Mouse (Mus musculus) CH12.LX (cell line): ENCODE data around the gene Atoh7. TPM values are rescaled to one million over a fixed set of nuclear protein-coding genes. Genes with fewer than 3 reads are reported as not detected.

Experiments used
- DNase-seq: peaks from one replicate; pipeline ENCODE4 v3.0.0-alpha.2; 2013; ENCODE audit errors: extremely low read depth
- H3K27ac ChIP-seq: 2 replicates; pipeline ENCODE4 v1.5.1; 2012; ENCODE audit warnings: low read depth, mild to moderate bottlenecking, control low read depth, moderate library complexity; ENCODE audit not compliant: insufficient read depth
- H3K27me3 ChIP-seq: replicated peaks from 2 replicates; pipeline ENCODE3; 2012; ENCODE audit warnings: inconsistent platforms
- H3K36me3 ChIP-seq, 2 experiments: replicated peaks in 1 of 2; 2 replicates each; pipeline versions ENCODE3 to v1.6.1; 2012; ENCODE audit warnings: inconsistent platforms in 1 of 2, low read length in 1 of 2, mild to moderate bottlenecking in 1 of 2, mixed read lengths in 1 of 2, moderate library complexity in 1 of 2; ENCODE audit not compliant: control insufficient read depth in 1 of 2, insufficient read depth in 1 of 2
- H3K4me1 ChIP-seq, 2 experiments: 2 replicates each; pipeline ENCODE4 v1.6.1; 2012; ENCODE audit warnings: inconsistent platforms in 1 of 2, moderate library complexity in 1 of 2; ENCODE audit not compliant: insufficient read depth in 2 of 2, control insufficient read depth in 1 of 2
- H3K4me2 ChIP-seq: 2 replicates; pipeline ENCODE4 v1.6.1; 2012; ENCODE audit warnings: low read depth, mild to moderate bottlenecking, control low read depth; ENCODE audit not compliant: poor library complexity, insufficient read depth, severe bottlenecking
- H3K4me3 ChIP-seq, 3 experiments: fragments of 150-350 bp in 1 of 3; sonication (generic) in 1 of 3; replicated peaks in 1 of 3; 2 replicates each; pipeline versions ENCODE3 to v1.5.1; 2011 to 2012; ENCODE audit warnings: low read depth in 2 of 3, low read length in 2 of 3, mild to moderate bottlenecking in 2 of 3, moderate library complexity in 2 of 3, control low read depth in 1 of 3, improper control_type of control experiment in 1 of 3, inconsistent platforms in 1 of 3, mixed read lengths in 1 of 3; ENCODE audit not compliant: poor library complexity in 1 of 3
- H3K79me2 ChIP-seq: replicated peaks from 2 replicates; pipeline ENCODE4 v1.6.1; 2012; ENCODE audit warnings: mild to moderate bottlenecking, moderate library complexity; ENCODE audit not compliant: control insufficient read depth, poor library complexity, insufficient read depth, severe bottlenecking; ENCODE audit errors: extremely low read depth
- H3K9ac ChIP-seq: 2 replicates; pipeline ENCODE4 v1.6.1; 2012; ENCODE audit warnings: low read depth, mild to moderate bottlenecking, control low read depth, moderate library complexity; ENCODE audit not compliant: insufficient read depth
- H3K9me3 ChIP-seq: replicated peaks from 2 replicates; pipeline ENCODE3; 2012; ENCODE audit warnings: low read length, inconsistent platforms, mixed read lengths
- BHLHE40 ChIP-seq: IDR thresholded peaks from 2 replicates; pipeline ENCODE4 v1.6.1; 2011; ENCODE audit warnings: mild to moderate bottlenecking, low read depth, low read length, improper control_type of control experiment
- CHD2 ChIP-seq: IDR thresholded peaks from 2 replicates; pipeline ENCODE4 v1.6.1; 2011; ENCODE audit warnings: low read length, improper control_type of control experiment
- E2F4 ChIP-seq: IDR thresholded peaks from 2 replicates; pipeline ENCODE4 v1.6.1; 2011; ENCODE audit warnings: low read depth, low read length, improper control_type of control experiment; ENCODE audit not compliant: insufficient replicate concordance
- ELF1 ChIP-seq: IDR thresholded peaks from 2 replicates; pipeline ENCODE4 v1.6.1; 2014; ENCODE audit warnings: low read depth, mild to moderate bottlenecking, inconsistent platforms, low read length, improper control_type of control experiment
- EP300 ChIP-seq: IDR thresholded peaks from 2 replicates; pipeline ENCODE4 v1.6.1; 2011; ENCODE audit warnings: low read length, improper control_type of control experiment
- ETS1 ChIP-seq: conservative IDR thresholded peaks from 2 replicates; pipeline ENCODE4 v1.6.1; 2012; ENCODE audit warnings: low read depth, mild to moderate bottlenecking, inconsistent platforms, low read length, improper control_type of control experiment, moderate library complexity
- GABPA ChIP-seq: IDR thresholded peaks from 2 replicates; pipeline ENCODE4 v1.6.1; 2012; ENCODE audit warnings: low read depth, low read length, improper control_type of control experiment, inconsistent platforms; ENCODE audit not compliant: insufficient replicate concordance
- IRF4 ChIP-seq: IDR thresholded peaks from 2 replicates; pipeline ENCODE4 v1.6.1; 2014; ENCODE audit warnings: low read depth, mild to moderate bottlenecking, inconsistent platforms, low read length, improper control_type of control experiment
- MAFK ChIP-seq: IDR thresholded peaks from 2 replicates; pipeline ENCODE4 v1.6.1; 2011; ENCODE audit warnings: low read length, improper control_type of control experiment; ENCODE audit not compliant: insufficient replicate concordance
- MAZ ChIP-seq: IDR thresholded peaks from 2 replicates; pipeline ENCODE4 v1.6.1; 2012; ENCODE audit warnings: low read depth, mild to moderate bottlenecking, inconsistent platforms, low read length, improper control_type of control experiment, moderate library complexity
- MEF2A ChIP-seq: IDR thresholded peaks from 2 replicates; pipeline ENCODE4 v1.6.1; 2014; ENCODE audit warnings: low read depth, mild to moderate bottlenecking, inconsistent platforms, low read length, improper control_type of control experiment, borderline replicate concordance
- MYC ChIP-seq: IDR thresholded peaks from 2 replicates; pipeline ENCODE4 v1.6.1; 2011; ENCODE audit warnings: low read depth, mild to moderate bottlenecking, improper control_type of control experiment, low read length
- NELFE ChIP-seq: IDR thresholded peaks from 2 replicates; pipeline ENCODE4 v1.6.1; 2011; ENCODE audit warnings: low read depth, low read length, improper control_type of control experiment
- NRF1 ChIP-seq: IDR thresholded peaks from 2 replicates; pipeline ENCODE4 v1.6.1; 2014; ENCODE audit warnings: low read depth, mild to moderate bottlenecking, inconsistent platforms, low read length, improper control_type of control experiment, moderate library complexity
- PAX5 ChIP-seq: IDR thresholded peaks from 2 replicates; pipeline ENCODE4 v1.6.1; 2012; ENCODE audit warnings: low read length, inconsistent platforms, mixed read lengths
- POLR2AphosphoS2 ChIP-seq: IDR thresholded peaks from 2 replicates; pipeline ENCODE4 v1.6.1; 2011; ENCODE audit warnings: low read depth, low read length, improper control_type of control experiment
- RAD21 ChIP-seq: IDR thresholded peaks from 2 replicates; pipeline ENCODE4 v1.6.1; 2011; ENCODE audit warnings: low read depth, mild to moderate bottlenecking, low read length, improper control_type of control experiment, moderate library complexity
- RCOR1 ChIP-seq: conservative IDR thresholded peaks from 2 replicates; pipeline ENCODE4 v1.6.1; 2012; ENCODE audit warnings: low read depth, mild to moderate bottlenecking, inconsistent platforms, low read length, improper control_type of control experiment
- SMC3 ChIP-seq: IDR thresholded peaks from 2 replicates; pipeline ENCODE4 v1.6.1; 2011; ENCODE audit warnings: low read depth, low read length, improper control_type of control experiment
- UBTF ChIP-seq: IDR thresholded peaks from 2 replicates; pipeline ENCODE4 v1.6.1; 2012; ENCODE audit warnings: low read depth, mild to moderate bottlenecking, inconsistent platforms, low read length, improper control_type of control experiment, moderate library complexity
- USF1 ChIP-seq: IDR thresholded peaks from 2 replicates; pipeline ENCODE4 v1.6.1; 2014; ENCODE audit warnings: low read depth, mild to moderate bottlenecking, inconsistent platforms, low read length, improper control_type of control experiment
- USF2 ChIP-seq: conservative IDR thresholded peaks from 2 replicates; pipeline ENCODE4 v1.6.1; 2011; ENCODE audit warnings: low read depth, low read length, improper control_type of control experiment
- ZC3H11A ChIP-seq: IDR thresholded peaks from 2 replicates; pipeline ENCODE4 v1.6.1; 2012; ENCODE audit warnings: low read depth, mild to moderate bottlenecking, inconsistent platforms, low read length, improper control_type of control experiment
- ZKSCAN1 ChIP-seq: IDR thresholded peaks from 2 replicates; pipeline ENCODE4 v1.6.1; 2012; ENCODE audit warnings: low read depth, inconsistent platforms, low read length, improper control_type of control experiment, borderline replicate concordance
- ZNF384 ChIP-seq: IDR thresholded peaks from 2 replicates; pipeline ENCODE4 v1.6.1; 2012; ENCODE audit warnings: low read depth, low read length, improper control_type of control experiment, inconsistent platforms
- dilution Hi-C: fragments of 300-500 bp; cut with MboI; formaldehyde crosslinking; loops from 2 replicates; pipeline ENCODE4 v1.14.3; 2020; ENCODE audit warnings: low sequenced_read_pairs; ENCODE audit not compliant: extremely low pct_unique_long_range_greater_than_20kb, extremely low pct_ligation_motif_present
- in situ Hi-C: fragments of 300-500 bp; cut with MboI; formaldehyde crosslinking; loops from 3 replicates; pipeline ENCODE4 v1.14.3; 2019; ENCODE audit warnings: low sequenced_read_pairs, low pct_ligation_motif_present, low pct_unique_long_range_greater_than_20kb, mixed read lengths
- polyA plus RNA-seq: library from polyadenylated mRNA; unstranded; fragments of >175 nt; gene quantifications from 2 replicates; pipeline ENCODE4 v1.2.1, GENCODE M21; 2012; ENCODE audit warnings: low read depth; ENCODE audit not compliant: insufficient read length
- total RNA-seq, 2 experiments: library from RNA; depleted of rRNA; stranded (reverse); fragments of 300-350 nt in 1 of 2; fragments of >200 nt in 1 of 2; gene quantifications; 2 replicates each; pipeline ENCODE4 v1.2.3; 2012 to 2014

Gene Atoh7
- total and polyA plus RNA-seq, 3 experiments = not detected

- dilution Hi-C loops (no loop called here), in situ Hi-C loops (no loop called here)
- no peak for DNase-seq
- no peaks in the 10 kb centered on the region for H3K36me3 ChIP-seq
- H3K4me2 ChIP-seq = no peak overlapping the region
- no peaks in the 10 kb centered on the region for H3K27me3 ChIP-seq
- TF ChIP-seq UBTF (no peak), BHLHE40 (no peak), NELFE (no peak), MAZ (no peak), MEF2A (no peak), ZC3H11A (no peak), CHD2 (no peak), E2F4 (no peak), RAD21 (no peak), ETS1 (no peak), NRF1 (no peak), ZKSCAN1 (no peak), MYC (no peak), GABPA (no peak), POLR2AphosphoS2 (no peak), USF2 (no peak)
- no peak overlapping the region for H3K4me3 ChIP-seq
- no peaks in the 10 kb centered on the region for H3K9me3 ChIP-seq
- H3K79me2 ChIP-seq = no peaks in the 10 kb centered on the region
- H3K4me1 ChIP-seq = peaks cover 0 to 4% of the 10 kb centered on the region in 2 experiments; a peak in 2 of 4 replicates
- H3K27ac ChIP-seq = no peak overlapping the region
- H3K9ac ChIP-seq = no peak overlapping the region
Observed at GRCm38 (mm10) chr10:63096757-63097156, 2.7 kb upstream of the Atoh7 start.

GRCm38 (mm10) chr10:63098191-63098590 lies 1.3 kb upstream of the Atoh7 start:
- Histone ChIP-seq H3K27me3 (no peaks in the 10 kb centered on the region), H3K4me3 (no peak overlapping the region)
- in situ Hi-C loops = no loop called here

More at GRCm38 (mm10) chr10:63098191-63098590, 1.3 kb upstream of the Atoh7 start:
- H3K27ac ChIP-seq = no peak overlapping the region
- dilution Hi-C loops = no loop called here
- TF ChIP-seq USF2 (no peak), MAZ (no peak), ZKSCAN1 (no peak), GABPA (no peak), EP300 (no peak), SMC3 (no peak), ZNF384 (no peak), MYC (no peak), PAX5 (no peak), ELF1 (no peak), MAFK (no peak), IRF4 (no peak), USF1 (no peak), POLR2AphosphoS2 (no peak), UBTF (no peak), RCOR1 (no peak), ETS1 (no peak), NELFE (no peak)
- TF ChIP-seq, all 38 proteins: peak for 0
- Histone ChIP-seq H3K79me2 (no peaks in the 10 kb centered on the region), H3K36me3 (no peaks in the 10 kb centered on the region), H3K9me3 (no peaks in the 10 kb centered on the region), H3K4me1 (peaks cover 0 to 8% of the 10 kb centered on the region in 2 experiments; a peak in 2 of 4 replicates), H3K9ac (no peak overlapping the region), H3K4me2 (no peak overlapping the region)
- no peak for DNase-seq
